Mouse (Mus musculus) right cerebral cortex, adult 18-20 months (tissue): ENCODE results near the gene Bcl2l11.
"Not testable (repeated sequence)": the region's sequence is repeated elsewhere in the genome, so short reads cannot be mapped to it uniquely, and the experiment has no call there.

ENCODE experiments used
- DNase-seq: peaks from one replicate; pipeline ENCODE4 v3.0.0; 2022; ENCODE audit warnings: mixed read lengths

Bcl2l11 gene

GRCm38 (mm10) chr2:128176391-128177044 lies 50.7 kb downstream of the Bcl2l11 start:
- DNase-seq = no peak

- no peak for DNase-seq
These were observed 51.4 kb downstream of the Bcl2l11 start for GRCm38 (mm10) chr2:128177241-128177661.

GRCm38 (mm10) chr2:128179126-128179807 lies 53.4 kb downstream of the Bcl2l11 start:
- no peak for DNase-seq

GRCm38 (mm10) chr2:128179808-128180379 lies 54.1 kb downstream of the Bcl2l11 start:
- DNase-seq = no peak

GRCm38 (mm10) chr2:128182181-128182580 lies 56.3 kb downstream of the Bcl2l11 start:
- not testable (repeated sequence) for DNase-seq

- DNase-seq = no peak
These were observed 56.9 kb downstream of the Bcl2l11 start for GRCm38 (mm10) chr2:128182751-128183150.

GRCm38 (mm10) chr2:128183762-128184161 lies 57.9 kb downstream of the Bcl2l11 start:
- DNase-seq = no peak

GRCm38 (mm10) chr2:128185942-128186341 lies 60.1 kb downstream of the Bcl2l11 start:
- no peak for DNase-seq

- no peak for DNase-seq
These were observed 61.4 kb downstream of the Bcl2l11 start for GRCm38 (mm10) chr2:128187277-128187676.

- DNase-seq = no peak
These were observed 62.6 kb downstream of the Bcl2l11 start for GRCm38 (mm10) chr2:128188461-128188860.

- no peak for DNase-seq
These were observed 63.9 kb downstream of the Bcl2l11 start for GRCm38 (mm10) chr2:128189691-128190090.

- no peak for DNase-seq
These were observed 64.4 kb downstream of the Bcl2l11 start for GRCm38 (mm10) chr2:128190196-128190595.

- DNase-seq = no peak
These were observed 67.6 kb downstream of the Bcl2l11 start for GRCm38 (mm10) chr2:128193411-128193810.

GRCm38 (mm10) chr2:128197379-128197778 lies 71.5 kb downstream of the Bcl2l11 start:
- no peak for DNase-seq

- DNase-seq = no peak
These were observed 77.3 kb downstream of the Bcl2l11 start for GRCm38 (mm10) chr2:128203147-128203546.

- DNase-seq = no peak
These were observed 78.0 kb downstream of the Bcl2l11 start for GRCm38 (mm10) chr2:128203749-128204405.

GRCm38 (mm10) chr2:128208541-128208940 lies 82.7 kb downstream of the Bcl2l11 start:
- DNase-seq = no peak

- DNase-seq = no peak
These were observed 84.0 kb downstream of the Bcl2l11 start for GRCm38 (mm10) chr2:128209841-128210329.

- DNase-seq = no peak
These were observed 84.5 kb downstream of the Bcl2l11 start for GRCm38 (mm10) chr2:128210376-128210775.

- DNase-seq = no peak
These were observed 85.4 kb downstream of the Bcl2l11 start for GRCm38 (mm10) chr2:128211022-128211880.

GRCm38 (mm10) chr2:128211881-128212209 lies 86.0 kb downstream of the Bcl2l11 start:
- no peak for DNase-seq
